Mouse (Mus musculus) olfactory bulb, adult 2 months (tissue): ENCODE data around the gene Gtf3c6.

Experiments
- CTCF ChIP-seq: fragments of 200-500 bp; IDR thresholded peaks from 2 replicates; pipeline ENCODE4 v1.5.1; 2012; ENCODE audit warnings: low read depth, mild to moderate bottlenecking, low read length, moderate library complexity; ENCODE audit not compliant: insufficient read depth
- POLR2A ChIP-seq: fragments of 200-500 bp; IDR thresholded peaks from 2 replicates; pipeline ENCODE4 v1.6.1; 2012; ENCODE audit warnings: mild to moderate bottlenecking, low read depth, low read length, moderate library complexity; ENCODE audit not compliant: insufficient read depth

- TF ChIP-seq CTCF (no peak), POLR2A (no peak)
Observed at GRCm38 (mm10) chr10:40249625-40250024, 8.3 kb downstream of the Gtf3c6 start.
